Mouse (Mus musculus): ENCODE measurements around the gene Kcnn1. TPM values are rescaled to one million over a fixed set of nuclear protein-coding genes. Genes with fewer than 3 reads are reported as not detected.

Gene Kcnn1
- polyA plus RNA-seq, 1 experiment from 2014 or later: 4.1 TPM

DNA sequence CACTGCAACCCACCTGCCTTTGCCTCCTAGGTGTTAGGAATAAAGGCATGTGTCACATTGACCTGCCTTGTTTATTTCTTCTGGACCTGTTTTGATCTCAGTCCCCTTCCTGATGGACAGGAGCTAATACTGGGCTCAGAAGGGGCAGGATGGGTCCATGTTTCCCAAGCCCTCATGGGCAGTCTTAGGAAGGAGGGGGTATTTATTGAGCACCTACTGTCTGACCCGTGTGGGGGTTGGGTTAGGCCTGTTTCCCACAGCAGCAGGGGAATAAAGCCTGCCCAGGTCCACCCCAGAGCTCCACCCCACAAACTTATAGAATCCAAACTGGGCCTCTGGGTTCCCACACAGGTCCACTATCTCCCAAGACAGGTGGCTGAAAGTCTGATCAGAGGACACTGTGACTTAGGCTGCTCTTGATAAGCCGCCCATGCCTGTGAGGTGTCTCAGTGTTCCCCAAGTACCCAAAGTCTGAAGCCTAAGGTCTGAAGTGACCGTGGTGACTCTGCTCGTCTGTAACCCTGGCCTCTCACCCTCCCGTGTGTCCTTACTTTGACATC lies 19.8 kb downstream of the Kcnn1 start:
- Histone ChIP-seq H3K9me3 (replicated peaks; ENCODE audit: control insufficient read depth, low read length) (no peaks in the 10 kb centered on the region), H3K27ac (ENCODE audit: low read length) (no peak overlapping the region), H3K4me2 (ENCODE audit: low read depth, low read length) (no peak overlapping the region), H3K36me3 (ENCODE audit: control insufficient read depth, insufficient read depth) (no peaks in the 10 kb centered on the region), H3K4me1 (ENCODE audit: control insufficient read depth, insufficient read depth, low read length) (peaks cover 7% of the 10 kb centered on the region), H3K27me3 (ENCODE audit: control insufficient read depth, insufficient read depth, low read length) (no peaks in the 10 kb centered on the region; the same call in 1 of the 2 replicates), H3K4me3 (ENCODE audit: low read length) (no peak overlapping the region), H3K9ac (ENCODE audit: low read length) (no peak overlapping the region)
- no peak for ATAC-seq (replicated peaks; ENCODE audit: extremely low read depth, insufficient read depth, low FRiP score)
- 76% methylated on average over 5 of the region's 5 CpGs for WGBS

DNA sequence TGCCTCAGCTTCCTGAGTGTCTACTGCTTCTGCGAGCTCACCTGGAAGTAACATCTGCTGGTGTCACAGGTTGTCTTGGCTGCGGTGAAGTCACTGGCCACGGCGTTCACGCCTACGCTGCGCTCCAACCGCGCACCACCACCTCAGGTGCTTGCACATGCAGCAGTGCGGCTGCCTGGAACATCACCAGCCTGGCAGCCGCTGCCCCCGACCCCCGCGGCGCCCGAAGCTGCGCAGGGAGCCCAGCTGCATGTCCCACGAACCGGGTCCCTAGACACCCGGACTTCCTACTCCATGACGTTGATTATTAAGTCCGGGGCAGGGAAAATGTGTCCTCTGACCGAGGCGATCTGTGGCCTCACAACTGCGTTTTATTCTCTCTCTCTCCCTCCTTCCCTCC lies 20.6 kb downstream of the Kcnn1 start:
- H3K9me3 ChIP-seq (replicated peaks; ENCODE audit: control insufficient read depth, low read length): no peaks in the 10 kb centered on the region
- H3K4me1 ChIP-seq (ENCODE audit: control insufficient read depth, insufficient read depth, low read length): peaks cover 7% of the 10 kb centered on the region
- no peak for ATAC-seq (replicated peaks; ENCODE audit: extremely low read depth, insufficient read depth, low FRiP score)
- no peak overlapping the region for H3K27ac ChIP-seq (ENCODE audit: low read length)
- no peak overlapping the region for H3K9ac ChIP-seq (ENCODE audit: low read length)
- WGBS: 66% methylated on average over 25 of the region's 25 CpGs
- no peaks in the 10 kb centered on the region; the same call in 1 of the 2 replicates for H3K27me3 ChIP-seq (ENCODE audit: control insufficient read depth, insufficient read depth, low read length)
- H3K4me2 ChIP-seq (ENCODE audit: low read depth, low read length): no peak overlapping the region
- no peaks in the 10 kb centered on the region for H3K36me3 ChIP-seq (ENCODE audit: control insufficient read depth, insufficient read depth)
- no peak overlapping the region for H3K4me3 ChIP-seq (ENCODE audit: low read length)

DNA sequence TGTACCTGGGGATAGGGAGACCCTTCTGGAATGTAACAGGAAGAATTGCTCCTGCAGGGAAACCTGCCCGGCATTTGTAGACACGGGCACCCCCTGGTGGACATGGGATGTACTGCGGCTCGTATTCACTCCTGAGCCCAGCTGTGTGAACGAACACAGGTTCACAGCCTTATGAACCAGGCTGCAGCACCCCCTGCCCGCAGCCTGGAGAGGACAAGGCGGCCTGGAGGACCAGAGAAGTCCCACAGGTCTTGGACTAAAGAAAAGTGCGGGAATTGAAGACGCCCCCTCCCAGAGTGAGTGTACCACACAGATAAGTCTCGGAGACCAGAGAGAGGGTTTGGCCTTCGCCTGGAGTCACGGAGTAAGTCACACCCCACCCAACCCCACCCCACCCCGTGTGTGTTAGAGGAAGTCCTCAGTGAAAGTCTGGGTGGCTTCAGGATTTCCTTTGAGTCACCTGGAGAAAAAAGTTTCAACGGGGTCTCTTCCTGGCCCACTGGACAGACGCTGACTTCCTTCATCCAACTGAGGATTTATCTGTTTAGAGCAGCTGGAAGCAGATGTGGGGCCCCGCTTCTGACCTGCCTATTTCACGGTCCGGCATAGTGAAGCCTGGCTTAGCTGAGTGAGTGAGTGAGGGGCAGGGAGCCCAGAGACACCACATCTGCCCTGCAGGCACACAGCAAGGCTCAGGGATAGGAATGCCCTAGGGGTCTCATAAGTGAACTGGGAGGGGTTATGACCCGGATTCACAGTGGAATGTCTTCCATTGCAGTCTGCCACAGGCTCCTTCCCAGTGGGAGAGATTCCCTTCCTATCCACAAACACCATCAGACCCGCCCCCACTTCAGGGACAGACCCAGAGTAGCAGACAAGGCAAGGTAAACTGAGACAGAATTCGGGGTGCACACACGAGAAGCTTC lies 21.6 kb downstream of the Kcnn1 start:
- Histone ChIP-seq H3K4me1 (ENCODE audit: control insufficient read depth, insufficient read depth, low read length) (peaks cover 7% of the 10 kb centered on the region), H3K4me2 (ENCODE audit: low read depth, low read length) (no peak overlapping the region), H3K36me3 (ENCODE audit: control insufficient read depth, insufficient read depth) (no peaks in the 10 kb centered on the region), H3K4me3 (ENCODE audit: low read length) (no peak overlapping the region), H3K27me3 (ENCODE audit: control insufficient read depth, insufficient read depth, low read length) (no peaks in the 10 kb centered on the region; the same call in 1 of the 2 replicates), H3K27ac (ENCODE audit: low read length) (no peak overlapping the region), H3K9ac (ENCODE audit: low read length) (0 out of 2 replicates have a peak overlapping the region, but pooled peaks have one; percentile 13), H3K9me3 (replicated peaks; ENCODE audit: control insufficient read depth, low read length) (no peaks in the 10 kb centered on the region)
- WGBS: 34% methylated on average over 22 of the region's 22 CpGs
- no peak for ATAC-seq (replicated peaks; ENCODE audit: extremely low read depth, insufficient read depth, low FRiP score)

DNA sequence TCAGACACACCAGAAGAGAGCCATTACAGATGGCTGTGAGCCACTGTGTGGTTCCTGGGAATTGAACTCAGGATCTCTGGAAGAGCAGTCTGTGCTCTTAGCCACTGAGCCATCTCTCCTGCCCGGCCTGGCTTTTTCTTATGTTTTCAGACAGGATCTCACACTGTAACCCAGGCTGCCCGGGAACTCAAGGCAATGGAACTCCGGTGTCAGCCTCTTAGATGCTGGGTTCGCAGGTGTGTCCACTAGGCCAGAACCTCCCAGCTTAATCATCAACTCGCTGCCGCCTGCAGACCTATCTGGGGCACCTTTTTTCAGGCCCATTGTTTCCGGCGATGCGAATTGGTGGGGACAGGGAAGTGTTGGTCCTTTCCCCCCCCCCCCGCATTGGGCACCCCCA lies 22.5 kb downstream of the Kcnn1 start:
- no peaks in the 10 kb centered on the region; the same call in 1 of the 2 replicates for H3K27me3 ChIP-seq (ENCODE audit: control insufficient read depth, insufficient read depth, low read length)
- no peak for ATAC-seq (replicated peaks; ENCODE audit: extremely low read depth, insufficient read depth, low FRiP score)
- WGBS: 49% methylated on average over 10 of the region's 10 CpGs
- no peak overlapping the region for H3K4me3 ChIP-seq (ENCODE audit: low read length)
- peaks cover 7% of the 10 kb centered on the region for H3K4me1 ChIP-seq (ENCODE audit: control insufficient read depth, insufficient read depth, low read length)
- no peak overlapping the region for H3K9ac ChIP-seq (ENCODE audit: low read length)
- no peaks in the 10 kb centered on the region for H3K9me3 ChIP-seq (replicated peaks; ENCODE audit: control insufficient read depth, low read length)
- H3K27ac ChIP-seq (ENCODE audit: low read length): no peak overlapping the region
- H3K4me2 ChIP-seq (ENCODE audit: low read depth, low read length): no peak overlapping the region
- H3K36me3 ChIP-seq (ENCODE audit: control insufficient read depth, insufficient read depth): 0 out of 2 replicates have a peak, but pooled peaks cover 3% of the 10 kb centered on the region

DNA sequence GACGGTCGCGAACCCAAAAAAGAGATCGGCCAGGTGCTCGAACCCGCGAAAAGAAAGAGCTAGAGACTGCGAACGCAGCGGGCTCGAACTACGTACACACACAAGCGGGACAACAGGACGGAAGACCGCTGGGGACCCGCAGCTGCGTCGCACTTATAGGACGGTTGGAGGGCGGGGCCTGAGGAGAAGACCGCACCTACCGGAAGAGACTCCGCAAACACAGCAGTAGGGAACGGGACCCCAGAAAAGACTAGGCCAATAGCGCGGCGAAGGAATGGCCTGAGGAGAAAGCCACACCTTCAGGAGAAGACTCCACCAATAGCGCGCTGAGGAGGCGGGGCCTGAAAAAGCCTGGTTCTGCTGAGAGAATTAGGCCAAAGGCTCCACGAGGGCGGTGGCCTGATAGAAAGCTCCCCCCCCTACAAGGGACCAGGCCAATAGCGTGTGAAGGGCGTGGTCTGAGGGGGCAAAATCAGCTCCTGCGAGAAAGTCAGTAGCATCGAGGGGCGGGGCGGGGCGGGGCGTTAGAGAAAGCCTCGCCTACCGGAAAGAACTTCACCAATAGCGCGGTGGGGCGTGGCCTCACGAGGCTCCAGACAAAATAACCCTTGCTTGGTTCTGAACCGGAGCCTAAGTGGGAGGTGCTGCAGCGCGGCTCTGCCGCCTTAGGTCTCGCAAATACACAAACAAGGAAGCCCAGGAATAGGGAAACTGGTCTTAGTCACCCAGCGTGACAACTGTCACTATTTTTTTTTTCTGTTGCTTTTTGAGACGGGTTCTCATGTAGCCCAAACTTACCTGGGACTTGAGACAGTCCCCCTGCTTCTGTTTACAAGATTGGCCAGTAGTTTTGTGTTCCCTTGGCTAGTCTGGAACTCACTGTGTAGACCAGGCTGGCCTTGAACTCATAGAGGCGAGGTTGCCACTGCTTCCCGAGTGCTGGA lies 23.4 kb downstream of the Kcnn1 start, which contains the start of gene Arrdc2:
TSS of gene Arrdc2 (minus strand) at position 313 of the 944 bp plus-strand sequence.
- Histone ChIP-seq H3K4me2 (ENCODE audit: low read depth, low read length) (peak within 1 kb of the TSS; percentile 91), H3K36me3 (ENCODE audit: control insufficient read depth, insufficient read depth) (0 out of 2 replicates have a peak, but pooled peaks cover 5% of the 10 kb centered on the region), H3K27ac (ENCODE audit: low read length) (peak within 1 kb of the TSS; percentile 92), H3K27me3 (ENCODE audit: control insufficient read depth, insufficient read depth, low read length) (no peaks in the 10 kb centered on the region; the same call in 1 of the 2 replicates), H3K4me1 (ENCODE audit: control insufficient read depth, insufficient read depth, low read length) (peaks cover 7% of the 10 kb centered on the region), H3K9me3 (replicated peaks; ENCODE audit: control insufficient read depth, low read length) (no peaks in the 10 kb centered on the region), H3K4me3 (ENCODE audit: low read length) (peak within 1 kb of the TSS; percentile 86), H3K9ac (ENCODE audit: low read length) (peak within 1 kb of the TSS; percentile 90)
- peak; percentile 97 for ATAC-seq (replicated peaks; ENCODE audit: extremely low read depth, insufficient read depth, low FRiP score)
- WGBS: 2% methylated on average over 55 of the region's 55 CpGs

DNA sequence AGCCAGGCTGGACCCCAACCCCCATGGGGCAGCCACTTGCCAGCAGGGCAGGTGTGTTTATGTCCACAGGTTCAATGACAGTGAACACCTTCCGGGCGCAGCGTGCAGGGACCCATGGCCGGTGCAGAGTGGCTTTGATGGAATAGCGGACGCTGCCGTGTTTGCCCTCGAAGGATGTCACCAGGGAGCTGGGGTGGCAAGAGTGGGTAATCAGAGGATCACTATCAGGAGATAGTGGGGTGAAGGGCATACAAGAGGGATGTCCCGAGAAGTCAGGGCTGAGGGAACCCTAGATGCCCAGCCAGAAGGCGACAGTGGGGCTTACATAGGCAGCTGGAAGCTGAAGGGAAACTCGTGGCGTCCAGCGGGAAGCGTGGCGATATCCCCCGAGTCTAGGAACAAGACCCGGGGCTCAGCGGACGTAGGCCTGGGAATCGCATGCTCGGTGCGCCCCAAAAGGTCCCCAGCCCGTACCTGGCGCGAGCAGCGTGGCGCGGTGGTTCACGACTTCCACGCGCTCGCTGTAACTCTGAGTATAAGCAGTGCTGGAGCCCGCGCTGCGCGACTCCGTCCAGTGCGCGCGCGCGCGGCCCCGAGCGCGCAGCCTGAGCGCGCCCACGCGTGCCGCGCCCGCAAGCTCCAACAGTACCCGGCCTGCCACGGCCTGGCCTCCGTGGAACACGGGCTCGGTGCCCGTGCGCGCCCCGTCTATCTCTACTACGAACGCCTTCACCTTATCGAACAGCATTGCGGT lies 24.2 kb downstream of the Kcnn1 start:
- ATAC-seq (replicated peaks; ENCODE audit: extremely low read depth, insufficient read depth, low FRiP score): peak; percentile 30
- Histone ChIP-seq H3K4me3 (ENCODE audit: low read length) (peak overlapping the region; percentile 86), H3K27me3 (ENCODE audit: control insufficient read depth, insufficient read depth, low read length) (no peaks in the 10 kb centered on the region; the same call in 1 of the 2 replicates), H3K9me3 (replicated peaks; ENCODE audit: control insufficient read depth, low read length) (no peaks in the 10 kb centered on the region), H3K4me2 (ENCODE audit: low read depth, low read length) (peak overlapping the region; percentile 91), H3K36me3 (ENCODE audit: control insufficient read depth, insufficient read depth) (0 out of 2 replicates have a peak, but pooled peaks cover 5% of the 10 kb centered on the region), H3K27ac (ENCODE audit: low read length) (peak overlapping the region; percentile 92), H3K9ac (ENCODE audit: low read length) (peak overlapping the region; percentile 90), H3K4me1 (ENCODE audit: control insufficient read depth, insufficient read depth, low read length) (peaks cover 10% of the 10 kb centered on the region)
- 3% methylated on average over 66 of the region's 66 CpGs for WGBS

DNA sequence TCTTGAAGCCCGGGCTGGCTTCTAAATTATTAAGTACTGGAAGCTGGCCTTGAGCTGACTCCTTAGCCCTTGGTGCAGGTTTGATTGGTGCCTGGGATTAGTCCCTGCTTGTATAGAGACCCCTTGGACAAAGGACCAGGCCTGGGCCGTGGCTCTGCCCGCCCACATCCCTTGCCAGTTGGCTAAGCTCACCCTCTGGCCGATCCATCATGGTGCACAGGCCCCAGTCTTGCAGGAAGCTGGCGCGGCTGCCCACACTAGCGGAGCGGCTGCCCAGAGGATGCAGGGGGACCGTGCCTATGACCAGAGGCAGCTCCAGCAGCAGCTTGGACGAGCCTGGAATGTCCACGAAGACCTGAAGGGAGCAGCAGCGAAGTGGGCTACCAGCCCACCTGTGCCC lies 26.4 kb downstream of the Kcnn1 start:
- Histone ChIP-seq H3K4me3 (ENCODE audit: low read length) (no peak overlapping the region), H3K9ac (ENCODE audit: low read length) (no peak overlapping the region), H3K27me3 (ENCODE audit: control insufficient read depth, insufficient read depth, low read length) (no peaks in the 10 kb centered on the region), H3K4me1 (ENCODE audit: control insufficient read depth, insufficient read depth, low read length) (peaks cover 21% of the 10 kb centered on the region), H3K9me3 (replicated peaks; ENCODE audit: control insufficient read depth, low read length) (no peaks in the 10 kb centered on the region), H3K27ac (ENCODE audit: low read length) (no peak overlapping the region), H3K4me2 (ENCODE audit: low read depth, low read length) (no peak overlapping the region), H3K36me3 (ENCODE audit: control insufficient read depth, insufficient read depth) (0 out of 2 replicates have a peak, but pooled peaks cover 5% of the 10 kb centered on the region)
- ATAC-seq (replicated peaks; ENCODE audit: extremely low read depth, insufficient read depth, low FRiP score): no peak
- 86% methylated on average over 12 of the region's 12 CpGs for whole genome bisulfite sequencing

DNA sequence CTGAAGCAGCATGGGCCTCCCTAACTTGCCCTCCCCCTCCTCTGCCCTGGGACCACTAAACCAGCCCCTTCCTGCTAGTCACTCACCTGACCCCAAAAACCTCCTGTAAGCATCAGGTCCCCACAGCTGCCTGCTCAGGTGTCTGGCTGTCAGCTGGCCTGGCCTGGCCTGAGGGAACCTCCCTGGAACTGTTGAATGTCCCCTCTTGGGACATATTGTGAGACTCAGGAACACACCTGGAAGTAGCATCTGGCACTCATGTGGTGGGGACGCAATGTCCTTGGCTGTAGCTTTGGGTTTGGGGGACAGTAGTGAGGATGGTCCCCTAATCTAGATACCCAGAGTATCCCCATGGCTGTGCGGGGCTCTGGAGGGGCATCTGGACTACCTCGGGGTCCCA lies 29.0 kb downstream of the Kcnn1 start:
- WGBS: 92% methylated on average over 3 of the region's 3 CpGs
- H3K4me3 ChIP-seq (ENCODE audit: low read length): no peak overlapping the region
- peak overlapping the region; percentile 72 for H3K27ac ChIP-seq (ENCODE audit: low read length)
- H3K4me2 ChIP-seq (ENCODE audit: low read depth, low read length): peak overlapping the region; percentile 10; the same call in 1 of the 2 replicates
- H3K4me1 ChIP-seq (ENCODE audit: control insufficient read depth, insufficient read depth, low read length): peaks cover 19% of the 10 kb centered on the region
- H3K9ac ChIP-seq (ENCODE audit: low read length): peak overlapping the region; percentile 38
- no peaks in the 10 kb centered on the region for H3K9me3 ChIP-seq (replicated peaks; ENCODE audit: control insufficient read depth, low read length)
- no peaks in the 10 kb centered on the region for H3K27me3 ChIP-seq (ENCODE audit: control insufficient read depth, insufficient read depth, low read length)
- 0 out of 2 replicates have a peak, but pooled peaks cover 5% of the 10 kb centered on the region for H3K36me3 ChIP-seq (ENCODE audit: control insufficient read depth, insufficient read depth)
- no peak for ATAC-seq (replicated peaks; ENCODE audit: extremely low read depth, insufficient read depth, low FRiP score)
